Mouse (Mus musculus): ENCODE measurements at regions not wholly inside any gene's neighbourhood (a gene's known extent, or its start where the extent isn't known, plus 50 kb on each side); places are given as distances from the start of the nearest gene placed in this dataset.

- DNase-seq (ENCODE audit: low read depth), result no peak
Observed at GRCm38 (mm10) chr11:23170813-23171212, 85.0 kb upstream of the Xpo1 start.

DNA sequence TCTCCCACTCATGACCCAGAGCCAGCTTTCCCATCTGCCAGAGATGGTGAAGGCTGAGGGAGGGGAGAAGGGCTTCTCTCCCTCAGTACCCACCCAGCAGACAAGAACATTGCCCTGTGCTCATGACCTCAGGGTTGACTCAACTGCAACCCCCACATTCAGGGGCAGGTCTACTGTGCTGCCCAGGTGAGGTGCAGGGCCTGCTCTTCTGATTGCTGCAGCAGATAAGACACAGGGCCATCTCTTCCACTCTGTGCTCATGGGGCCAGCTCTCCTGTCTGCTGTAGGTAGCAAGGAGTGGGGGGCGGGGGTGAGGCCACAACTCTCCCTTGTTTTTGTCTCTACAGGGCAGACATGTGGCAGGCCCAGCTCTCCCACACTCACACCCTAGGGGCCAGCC, 84.1 kb upstream of the Xpo1 start:
- no peak for DNase-seq (ENCODE audit: low read depth)

DNA sequence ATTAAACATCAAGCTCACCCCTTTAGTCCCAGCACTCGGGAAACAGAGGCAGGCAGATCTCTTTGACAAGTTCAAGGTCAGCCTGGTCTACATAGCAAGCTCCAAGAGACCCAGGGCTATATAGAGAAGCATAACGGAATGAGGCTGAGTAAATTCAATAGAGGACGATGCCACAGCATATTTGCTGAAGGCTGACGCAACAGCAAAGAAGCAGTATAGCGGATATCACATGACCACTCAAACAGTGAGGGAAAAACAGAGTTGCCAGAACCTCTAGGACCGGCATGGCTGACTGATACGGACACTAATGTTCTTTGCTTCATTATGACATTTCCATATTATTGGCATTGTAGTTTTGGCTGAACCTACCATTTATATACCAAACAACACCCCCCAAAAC, 74.2 kb upstream of the Xpo1 start:
- no peak for DNase-seq (ENCODE audit: low read depth)

DNA sequence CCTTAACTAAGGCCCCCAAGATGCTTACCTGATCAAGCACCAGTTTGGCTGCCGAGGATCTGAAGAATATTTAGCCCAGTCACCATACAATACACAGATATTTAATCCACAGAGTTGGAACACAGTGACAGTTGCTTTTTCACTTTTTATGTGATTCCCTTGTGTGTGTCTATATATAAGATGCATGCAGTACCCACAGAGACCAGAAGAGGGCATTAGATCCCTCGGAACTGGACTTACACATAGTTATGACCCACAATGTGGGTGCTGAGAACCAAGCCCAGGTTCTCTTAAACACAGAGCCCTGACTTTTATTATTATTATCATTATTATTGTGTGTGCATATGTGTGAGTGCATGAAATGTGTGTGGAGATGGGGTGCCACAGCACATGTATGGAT, 70.6 kb upstream of the Xpo1 start:
- DNase-seq (ENCODE audit: low read depth), result no peak

DNA sequence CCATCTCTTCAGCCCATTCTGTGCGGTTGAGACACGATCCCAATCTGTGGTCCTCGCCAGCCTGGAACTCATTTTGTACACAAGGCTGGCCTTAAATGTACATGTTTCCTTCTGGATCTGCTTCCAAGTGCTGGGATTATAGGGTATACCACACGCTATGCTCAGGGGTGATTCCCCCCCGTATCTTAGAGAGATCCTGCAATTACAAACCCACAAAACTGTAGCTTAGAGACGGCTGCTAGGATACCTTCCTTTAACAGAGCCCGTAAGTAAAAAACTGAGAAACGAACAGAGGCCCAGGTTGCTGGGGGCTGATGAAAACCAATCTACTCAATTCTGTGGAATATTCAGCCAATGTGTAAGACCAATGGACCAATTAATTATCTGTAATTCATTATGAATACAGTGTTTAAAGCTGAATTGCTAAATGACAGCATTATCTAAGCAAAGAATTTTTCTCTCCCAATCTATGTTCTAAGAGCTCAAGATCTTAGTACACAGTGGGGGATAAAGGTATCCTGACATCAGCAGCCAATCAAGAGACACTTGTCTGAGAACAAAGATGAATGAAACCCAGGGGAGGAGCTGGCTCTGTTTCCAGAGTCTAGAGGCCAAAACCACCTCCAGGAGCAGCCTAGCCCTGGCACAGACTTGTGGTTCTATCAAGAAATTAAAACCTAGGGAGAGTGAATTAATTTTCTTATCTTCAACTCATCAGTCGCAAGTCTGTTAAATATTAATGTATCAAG, 54.0 kb upstream of the Xpo1 start:
- DNase-seq (ENCODE audit: low read depth), result no peak

- DNase-seq (ENCODE audit: low read depth), result no peak
Observed at GRCm38 (mm10) chr11:23203566-23203965, 52.3 kb upstream of the Xpo1 start.

DNA sequence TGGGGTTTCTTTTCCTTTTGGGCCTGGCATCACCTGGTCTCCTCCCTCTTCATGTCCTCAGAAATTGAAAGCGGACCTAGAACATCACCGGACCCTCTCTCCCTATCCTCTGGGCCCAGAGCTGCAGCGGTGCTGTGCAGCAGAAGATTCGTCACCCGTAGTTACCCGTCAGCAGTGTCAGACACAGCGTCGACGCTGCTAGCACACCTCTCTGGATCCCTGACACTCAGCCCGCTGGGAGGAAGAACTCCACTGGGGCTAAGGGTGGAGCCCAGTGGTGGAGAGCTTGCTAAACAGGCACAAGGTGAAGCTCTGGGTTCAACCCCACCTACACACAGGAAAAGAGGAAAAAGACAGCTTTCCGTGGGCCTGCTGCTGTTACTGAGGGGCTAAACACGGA, 51.8 kb upstream of the Xpo1 start:
- no peak for DNase-seq (ENCODE audit: low read depth)

Measured in gonadal fat pad, adult 2 months (tissue).